Mouse (Mus musculus): ENCODE measurements around the gene Rasgrp1. TPM values are rescaled to one million over a fixed set of nuclear protein-coding genes. Genes with fewer than 3 reads are reported as not detected.

Gene Rasgrp1
- polyA plus RNA-seq, 1 experiment from 2014 or later = 0.37 TPM

- H3K9ac ChIP-seq = no peak overlapping the region
- no peak overlapping the region for H3K4me3 ChIP-seq
- no peak overlapping the region for H3K27ac ChIP-seq
- no peaks in the 10 kb centered on the region for H3K36me3 ChIP-seq
- H3K27me3 ChIP-seq = no peaks in the 10 kb centered on the region
- H3K9me3 ChIP-seq = no peaks in the 10 kb centered on the region
- H3K4me1 ChIP-seq = no peaks in the 10 kb centered on the region
- no peak overlapping the region for H3K4me2 ChIP-seq (replicated peaks)
- ATAC-seq (ENCODE audit: low FRiP score, low read depth) = no peak
Measured at GRCm38 (mm10) chr2:117357939-117358338, 15.1 kb upstream of the Rasgrp1 start.

DNA sequence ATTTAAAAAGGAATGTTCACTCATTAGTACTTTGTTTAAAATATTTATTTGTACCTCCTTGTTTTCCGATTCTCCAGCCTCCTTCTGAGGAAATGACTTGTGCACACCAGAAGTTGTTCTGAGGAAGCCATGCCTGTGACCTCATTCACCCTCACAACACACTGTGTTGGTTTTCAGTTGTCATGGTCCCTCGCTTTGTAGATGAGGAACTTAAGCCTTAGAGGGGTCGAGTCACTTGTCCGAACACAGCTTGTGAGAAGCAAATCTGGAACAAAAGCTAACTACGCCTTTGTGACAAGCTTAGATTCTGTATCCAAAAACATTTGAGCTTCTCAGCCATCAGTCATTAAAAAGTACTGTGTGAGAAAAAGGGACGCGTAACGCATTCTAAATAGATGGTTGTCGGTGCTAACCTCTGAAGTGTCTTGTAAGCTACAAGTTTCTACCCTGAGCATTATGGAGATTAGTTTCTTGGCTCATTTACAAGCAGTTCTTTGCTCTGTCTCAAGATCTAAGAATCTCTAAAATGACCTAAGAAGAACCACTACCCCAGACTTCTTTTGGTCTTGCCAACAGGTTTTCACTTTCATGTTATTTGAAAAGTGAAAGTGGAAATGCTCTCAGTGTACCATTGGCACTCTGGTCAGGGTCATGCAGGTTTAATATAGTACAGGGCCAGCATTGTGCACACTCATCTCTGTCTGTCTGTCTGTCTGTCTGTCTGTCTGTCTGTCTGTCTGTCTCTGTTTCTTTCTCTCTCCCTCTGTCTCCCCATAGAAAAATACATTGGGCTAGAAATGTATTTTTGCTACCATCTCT lies 9.7 kb upstream of the Rasgrp1 start:
- H3K9me3 ChIP-seq = no peaks in the 10 kb centered on the region
- no peak overlapping the region for H3K4me2 ChIP-seq (replicated peaks)
- peaks cover 3% of the 10 kb centered on the region; the same call in 1 of the 2 replicates for H3K27me3 ChIP-seq
- H3K27ac ChIP-seq = no peak overlapping the region
- no peak overlapping the region for H3K9ac ChIP-seq
- H3K4me3 ChIP-seq = no peak overlapping the region
- no peak for ATAC-seq (ENCODE audit: low FRiP score, low read depth)
- H3K36me3 ChIP-seq = no peaks in the 10 kb centered on the region
- WGBS = 86% methylated on average over 9 of the region's 9 CpGs
- H3K4me1 ChIP-seq = no peaks in the 10 kb centered on the region

GRCm38 (mm10) chr2:117350138-117350537 lies 7.3 kb upstream of the Rasgrp1 start:
- ATAC-seq (ENCODE audit: low FRiP score, low read depth) = no peak
- Histone ChIP-seq H3K9me3 (no peaks in the 10 kb centered on the region), H3K27me3 (peaks cover 5% of the 10 kb centered on the region), H3K36me3 (no peaks in the 10 kb centered on the region), H3K4me3 (no peak overlapping the region), H3K4me2 (replicated peaks) (no peak overlapping the region), H3K4me1 (no peaks in the 10 kb centered on the region), H3K9ac (no peak overlapping the region), H3K27ac (no peak overlapping the region)
- WGBS = 37% methylated on average over 6 of the region's 6 CpGs

- H3K9me3 ChIP-seq = no peaks in the 10 kb centered on the region
- WGBS = 25% methylated on average over 7 of the region's 7 CpGs
- peak overlapping the region; percentile 59 for H3K4me3 ChIP-seq
- ATAC-seq (ENCODE audit: low FRiP score, low read depth) = peak; percentile 29; the same call in 1 of the 2 replicates
- no peaks in the 10 kb centered on the region for H3K36me3 ChIP-seq
- peaks cover 17% of the 10 kb centered on the region for H3K4me1 ChIP-seq
- H3K27me3 ChIP-seq = peaks cover 53% of the 10 kb centered on the region
- H3K9ac ChIP-seq = no peak overlapping the region
- peak overlapping the region; percentile 96 for H3K4me2 ChIP-seq (replicated peaks)
- no peak overlapping the region for H3K27ac ChIP-seq
Measured at GRCm38 (mm10) chr2:117343240-117343624, 431 bp upstream of the Rasgrp1 start.

- H3K4me1 ChIP-seq = peaks cover 17% of the 10 kb centered on the region
- no peaks in the 10 kb centered on the region for H3K36me3 ChIP-seq
- peak overlapping the region; percentile 59 for H3K4me3 ChIP-seq
- peaks cover 57% of the 10 kb centered on the region for H3K27me3 ChIP-seq
- H3K4me2 ChIP-seq (replicated peaks) = peak overlapping the region; percentile 96
- WGBS = under 1% methylated on average over 19 of the region's 19 CpGs
- no peak overlapping the region for H3K27ac ChIP-seq
- peak; percentile 39; the same call in 1 of the 2 replicates for ATAC-seq (ENCODE audit: low FRiP score, low read depth)
- peak overlapping the region; percentile 59 for H3K9ac ChIP-seq
- H3K9me3 ChIP-seq = no peaks in the 10 kb centered on the region
Measured at GRCm38 (mm10) chr2:117342090-117342546, 683 bp downstream of the Rasgrp1 start.

DNA sequence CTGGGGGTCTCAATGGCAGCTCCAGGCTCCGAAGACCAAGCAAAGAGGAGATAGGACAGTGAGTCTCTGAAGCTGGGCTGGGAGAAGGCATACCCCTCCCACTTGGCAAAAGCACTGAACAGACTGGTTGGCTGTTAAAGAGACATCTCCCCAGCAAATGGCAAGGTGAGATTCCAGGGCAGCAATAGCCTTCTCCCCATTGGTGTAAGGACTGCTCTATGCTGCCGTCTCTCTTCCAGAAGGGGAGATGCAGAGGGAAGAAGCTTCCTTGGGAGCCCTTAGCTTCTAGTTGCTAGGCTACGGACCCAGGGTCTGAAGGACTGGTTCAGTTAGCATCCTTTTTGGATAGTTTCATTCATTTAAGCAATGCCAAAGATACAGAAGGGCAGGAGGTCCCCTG lies 4.3 kb downstream of the Rasgrp1 start:
- no peak for ATAC-seq (ENCODE audit: low FRiP score, low read depth)
- Histone ChIP-seq H3K9me3 (no peaks in the 10 kb centered on the region), H3K36me3 (no peaks in the 10 kb centered on the region), H3K9ac (no peak overlapping the region), H3K27ac (no peak overlapping the region), H3K4me2 (replicated peaks) (no peak overlapping the region), H3K27me3 (peaks cover 41% of the 10 kb centered on the region), H3K4me3 (no peak overlapping the region), H3K4me1 (peaks cover 17% of the 10 kb centered on the region)
- 47% methylated on average over 3 of the region's 3 CpGs for WGBS

GRCm38 (mm10) chr2:117337902-117338301 lies 4.9 kb downstream of the Rasgrp1 start:
- no peak for ATAC-seq (ENCODE audit: low FRiP score, low read depth)
- H3K9ac ChIP-seq = no peak overlapping the region
- H3K36me3 ChIP-seq = no peaks in the 10 kb centered on the region
- H3K4me3 ChIP-seq = no peak overlapping the region
- WGBS = 91% methylated on average over 7 of the region's 7 CpGs
- H3K27me3 ChIP-seq = peaks cover 35% of the 10 kb centered on the region
- H3K9me3 ChIP-seq = no peaks in the 10 kb centered on the region
- no peak overlapping the region for H3K4me2 ChIP-seq (replicated peaks)
- H3K27ac ChIP-seq = no peak overlapping the region
- H3K4me1 ChIP-seq = peaks cover 16% of the 10 kb centered on the region

GRCm38 (mm10) chr2:117336946-117337665 lies 5.7 kb downstream of the Rasgrp1 start:
- Histone ChIP-seq H3K27ac (no peak overlapping the region), H3K27me3 (peaks cover 27% of the 10 kb centered on the region), H3K36me3 (no peaks in the 10 kb centered on the region), H3K4me3 (no peak overlapping the region), H3K4me1 (peaks cover 16% of the 10 kb centered on the region), H3K9ac (no peak overlapping the region), H3K4me2 (replicated peaks) (no peak overlapping the region), H3K9me3 (no peaks in the 10 kb centered on the region)
- WGBS = 47% methylated on average over 5 of the region's 5 CpGs
- no peak for ATAC-seq (ENCODE audit: low FRiP score, low read depth)

DNA sequence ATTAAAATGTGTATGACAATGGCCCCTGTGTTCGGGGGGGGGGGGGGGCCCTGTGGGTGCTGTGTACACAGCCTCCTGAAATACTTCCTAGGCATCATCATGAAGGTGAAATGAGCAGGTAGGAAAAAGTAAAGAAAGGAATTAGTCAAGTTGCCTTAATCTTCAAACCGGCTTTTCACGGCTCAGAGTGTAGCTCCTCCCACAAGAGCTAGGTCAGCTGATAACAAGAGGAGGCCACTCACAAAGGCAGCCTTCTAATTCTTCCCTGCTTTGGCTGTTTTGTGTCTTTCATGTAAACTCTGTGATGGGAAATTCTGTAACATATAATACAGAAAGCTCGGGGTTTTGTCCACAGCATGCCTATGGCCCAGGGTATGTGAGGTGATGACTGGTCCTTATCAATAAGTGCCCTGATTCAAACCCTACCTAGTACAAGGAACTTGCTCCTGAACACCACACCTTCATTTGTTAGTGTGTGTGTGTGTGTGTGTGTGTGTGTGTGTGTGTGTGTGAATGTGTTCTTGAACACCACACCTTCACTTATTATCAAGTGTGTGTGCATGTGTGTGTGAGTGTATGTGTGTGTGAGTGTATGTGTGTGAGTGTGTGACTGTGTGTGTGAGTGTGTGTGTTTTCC lies 7.1 kb downstream of the Rasgrp1 start:
- Histone ChIP-seq H3K9me3 (no peaks in the 10 kb centered on the region), H3K4me2 (replicated peaks) (no peak overlapping the region), H3K9ac (no peak overlapping the region), H3K27me3 (peaks cover 13% of the 10 kb centered on the region), H3K36me3 (no peaks in the 10 kb centered on the region), H3K27ac (no peak overlapping the region), H3K4me1 (peaks cover 10% of the 10 kb centered on the region; the same call in 1 of the 2 replicates), H3K4me3 (no peak overlapping the region)
- no peak for ATAC-seq (ENCODE audit: low FRiP score, low read depth)
- 50% methylated on average over 4 of the region's 4 CpGs for WGBS

DNA sequence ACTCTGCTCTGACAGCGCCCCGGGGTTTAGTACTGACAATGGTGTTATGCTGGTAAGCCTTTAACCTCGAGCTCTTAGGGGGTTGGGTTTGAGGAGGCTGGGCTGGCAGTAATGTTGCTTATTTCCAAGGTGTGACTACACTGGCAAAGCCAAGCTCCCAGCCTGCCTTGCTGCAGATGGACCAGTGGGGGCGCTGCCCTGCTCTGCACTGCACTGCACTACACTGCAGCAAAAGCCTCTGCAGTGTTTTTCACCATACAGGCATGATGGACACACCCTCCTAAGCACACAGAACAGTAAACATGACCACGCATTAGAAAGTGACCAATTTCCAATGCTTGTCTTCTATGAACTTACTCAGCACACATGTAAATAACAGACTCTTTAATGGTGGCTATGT lies 11.2 kb downstream of the Rasgrp1 start:
- 52% methylated on average over 5 of the region's 5 CpGs for WGBS
- Histone ChIP-seq H3K9ac (no peak overlapping the region), H3K27ac (no peak overlapping the region), H3K36me3 (no peaks in the 10 kb centered on the region), H3K4me3 (no peak overlapping the region), H3K27me3 (no peaks in the 10 kb centered on the region), H3K4me2 (replicated peaks) (no peak overlapping the region), H3K4me1 (peaks cover 10% of the 10 kb centered on the region; the same call in 1 of the 2 replicates), H3K9me3 (no peaks in the 10 kb centered on the region)
- ATAC-seq (ENCODE audit: low FRiP score, low read depth) = no peak

- Histone ChIP-seq H3K4me2 (replicated peaks) (no peak overlapping the region), H3K4me1 (peaks cover 10% of the 10 kb centered on the region; the same call in 1 of the 2 replicates), H3K27ac (no peak overlapping the region), H3K36me3 (no peaks in the 10 kb centered on the region), H3K9me3 (no peaks in the 10 kb centered on the region), H3K4me3 (no peak overlapping the region), H3K9ac (no peak overlapping the region), H3K27me3 (no peaks in the 10 kb centered on the region)
- WGBS = 72% methylated on average over 9 of the region's 9 CpGs
- no peak for ATAC-seq (ENCODE audit: low FRiP score, low read depth)
Measured at GRCm38 (mm10) chr2:117328521-117329285, 14.1 kb downstream of the Rasgrp1 start.

All from limb, embryonic 13.5 days (tissue).